Mouse (Mus musculus): ENCODE data around the gene Prmt7. TPM values are rescaled to one million over a fixed set of nuclear protein-coding genes. Genes with fewer than 3 reads are reported as not detected.

Prmt7 gene
- total RNA-seq, 1 experiment, result 55.8 TPM

DNA sequence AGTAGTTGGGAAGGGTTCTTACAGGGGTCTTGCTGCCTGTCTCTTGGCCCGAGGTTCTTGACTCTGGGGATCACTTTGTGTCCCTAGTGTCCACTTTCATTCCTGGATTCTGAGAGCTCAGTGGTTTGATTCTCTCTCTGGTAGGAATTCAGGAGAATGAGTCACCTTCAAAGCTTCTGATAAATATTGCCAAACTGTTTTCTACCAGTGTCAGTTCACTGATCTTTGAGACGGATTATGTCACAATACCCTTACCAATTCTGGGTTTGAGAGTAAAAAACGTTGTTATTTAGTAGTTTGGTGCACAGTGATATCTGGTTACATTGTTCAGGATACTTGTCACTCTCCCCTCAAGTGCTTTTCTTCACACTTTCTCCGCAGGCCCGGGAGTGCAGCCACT, 69.4 kb downstream of the Prmt7 start:
- no peaks in the 10 kb centered on the region for H3K36me3 ChIP-seq (ENCODE audit: control insufficient read depth, insufficient read depth, low read length, poor library complexity, severe bottlenecking)
- DNase-seq (ENCODE audit: low read depth, low spot score), result no peak
- no peak for TF ChIP-seq MAFK (IDR thresholded peaks at IDR 0.05; ENCODE audit: insufficient read depth, low read depth, low read length)
- no peak for TF ChIP-seq ZC3H11A (IDR thresholded peaks at IDR 0.05; ENCODE audit: borderline replicate concordance, low read depth, low read length)
- no peak for TF ChIP-seq CHD2 (IDR thresholded peaks at IDR 0.05; ENCODE audit: low read depth, low read length)
- TF ChIP-seq ZNF384 (IDR thresholded peaks at IDR 0.05; ENCODE audit: low read depth, low read length), result no peak
- TF ChIP-seq HCFC1 (IDR thresholded peaks at IDR 0.05; ENCODE audit: borderline replicate concordance, insufficient read depth, low read length), result no peak
- peaks cover 2 to 10% of the 10 kb centered on the region in 2 experiments; a peak in 2 of 4 replicates for H3K4me1 ChIP-seq (ENCODE audit: control insufficient read depth in 2 of 2, insufficient read depth in 2 of 2, low read length in 2 of 2, poor library complexity in 1 of 2)
- H3K9me3 ChIP-seq (ENCODE audit: control insufficient read depth, insufficient read depth, low read depth, low read length), result no peaks in the 10 kb centered on the region
- no peak overlapping the region for H3K27ac ChIP-seq (ENCODE audit: insufficient read depth, low read depth, low read length, poor library complexity, severe bottlenecking)
- no peak overlapping the region for H3K4me3 ChIP-seq (ENCODE audit: insufficient read depth in 1 of 2, low read depth in 1 of 2, low read length in 2 of 2, poor library complexity in 1 of 2, severe bottlenecking in 1 of 2)
- no peak overlapping the region for H3K9ac ChIP-seq (ENCODE audit: insufficient read depth, low read depth, low read length, poor library complexity, severe bottlenecking)
- in situ Hi-C loops (cut with MboI; ENCODE audit: low sequenced_read_pairs in 2 of 2, unreplicated experiment in 2 of 2), result no loop called here

DNA sequence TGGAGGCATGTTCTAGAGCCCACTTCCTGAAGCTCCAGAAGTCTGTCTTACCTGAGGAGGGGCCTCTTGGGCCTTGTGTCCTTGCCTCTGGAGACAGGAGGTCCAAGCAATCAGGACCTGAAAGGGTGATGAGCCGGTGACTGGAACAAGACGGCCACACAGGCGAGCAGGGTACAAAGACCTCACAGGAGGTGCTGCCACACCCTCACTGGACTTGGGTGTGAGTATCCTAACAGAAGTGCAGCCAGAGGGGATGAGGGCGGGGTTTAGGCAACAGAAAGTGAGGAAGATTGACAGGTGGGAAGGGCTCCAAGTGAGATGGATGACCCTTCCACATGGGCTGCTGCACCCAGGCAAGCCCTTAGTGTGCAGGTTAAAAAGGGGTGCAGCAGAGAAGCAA, 70.1 kb downstream of the Prmt7 start:
- H3K4me1 ChIP-seq (ENCODE audit: control insufficient read depth in 2 of 2, insufficient read depth in 2 of 2, low read length in 2 of 2, poor library complexity in 1 of 2), result peaks cover 2 to 10% of the 10 kb centered on the region in 2 experiments; a peak in 2 of 4 replicates
- H3K36me3 ChIP-seq (ENCODE audit: control insufficient read depth, insufficient read depth, low read length, poor library complexity, severe bottlenecking), result no peaks in the 10 kb centered on the region
- H3K9me3 ChIP-seq (ENCODE audit: control insufficient read depth, insufficient read depth, low read depth, low read length), result no peaks in the 10 kb centered on the region
- DNase-seq (ENCODE audit: low read depth, low spot score), result no peak
- H3K4me3 ChIP-seq (ENCODE audit: insufficient read depth in 1 of 2, low read depth in 1 of 2, low read length in 2 of 2, poor library complexity in 1 of 2, severe bottlenecking in 1 of 2), result no peak overlapping the region
- in situ Hi-C loops (cut with MboI; ENCODE audit: low sequenced_read_pairs in 2 of 2, unreplicated experiment in 2 of 2), result no loop called here
- TF ChIP-seq ZC3H11A (IDR thresholded peaks at IDR 0.05; ENCODE audit: borderline replicate concordance, low read depth, low read length) (no peak), HCFC1 (IDR thresholded peaks at IDR 0.05; ENCODE audit: borderline replicate concordance, insufficient read depth, low read length) (no peak), MAFK (IDR thresholded peaks at IDR 0.05; ENCODE audit: insufficient read depth, low read depth, low read length) (no peak), CHD2 (IDR thresholded peaks at IDR 0.05; ENCODE audit: low read depth, low read length) (no peak), ZNF384 (IDR thresholded peaks at IDR 0.05; ENCODE audit: low read depth, low read length) (no peak)
- H3K9ac ChIP-seq (ENCODE audit: insufficient read depth, low read depth, low read length, poor library complexity, severe bottlenecking), result no peak overlapping the region
- no peak overlapping the region for H3K27ac ChIP-seq (ENCODE audit: insufficient read depth, low read depth, low read length, poor library complexity, severe bottlenecking)

DNA sequence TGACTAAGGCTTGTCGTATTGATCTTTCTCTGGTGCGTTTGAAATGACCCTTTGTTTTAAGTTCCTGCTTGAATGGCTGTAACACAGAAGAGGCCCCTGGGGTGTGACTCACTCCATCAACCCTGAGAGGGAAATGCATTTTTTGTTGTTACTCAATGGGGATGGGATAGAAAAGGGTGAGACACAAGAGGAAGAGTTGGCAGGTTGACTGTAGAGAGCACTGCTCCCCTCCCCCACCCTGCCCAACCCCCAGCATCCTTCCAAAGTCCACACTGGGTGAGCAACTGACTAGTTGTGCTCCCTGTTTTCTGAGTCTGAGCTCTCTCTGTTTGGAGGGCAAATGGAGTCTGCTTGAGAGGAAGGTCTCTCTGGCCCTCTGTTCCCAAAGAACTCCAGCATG, 76.7 kb downstream of the Prmt7 start:
- no peak overlapping the region for H3K9ac ChIP-seq (ENCODE audit: insufficient read depth, low read depth, low read length, poor library complexity, severe bottlenecking)
- H3K4me3 ChIP-seq (ENCODE audit: insufficient read depth in 1 of 2, low read depth in 1 of 2, low read length in 2 of 2, poor library complexity in 1 of 2, severe bottlenecking in 1 of 2), result no peak overlapping the region
- no peak for DNase-seq (ENCODE audit: low read depth, low spot score)
- H3K9me3 ChIP-seq (ENCODE audit: control insufficient read depth, insufficient read depth, low read depth, low read length), result no peaks in the 10 kb centered on the region
- H3K4me1 ChIP-seq (ENCODE audit: control insufficient read depth in 2 of 2, insufficient read depth in 2 of 2, low read length in 2 of 2, poor library complexity in 1 of 2), result peaks cover 2 to 14% of the 10 kb centered on the region in 2 experiments; a peak in 3 of 4 replicates
- H3K27ac ChIP-seq (ENCODE audit: insufficient read depth, low read depth, low read length, poor library complexity, severe bottlenecking), result no peak overlapping the region
- H3K36me3 ChIP-seq (ENCODE audit: control insufficient read depth, insufficient read depth, low read length, poor library complexity, severe bottlenecking), result no peaks in the 10 kb centered on the region
- in situ Hi-C loops (cut with MboI; ENCODE audit: low sequenced_read_pairs in 2 of 2, unreplicated experiment in 2 of 2), result no loop called here
- TF ChIP-seq ZNF384 (IDR thresholded peaks at IDR 0.05; ENCODE audit: low read depth, low read length), result no peak
- no peak for TF ChIP-seq MAFK (IDR thresholded peaks at IDR 0.05; ENCODE audit: insufficient read depth, low read depth, low read length)
- no peak for TF ChIP-seq ZC3H11A (IDR thresholded peaks at IDR 0.05; ENCODE audit: borderline replicate concordance, low read depth, low read length)
- no peak for TF ChIP-seq CHD2 (IDR thresholded peaks at IDR 0.05; ENCODE audit: low read depth, low read length)
- no peak for TF ChIP-seq HCFC1 (IDR thresholded peaks at IDR 0.05; ENCODE audit: borderline replicate concordance, insufficient read depth, low read length)

DNA sequence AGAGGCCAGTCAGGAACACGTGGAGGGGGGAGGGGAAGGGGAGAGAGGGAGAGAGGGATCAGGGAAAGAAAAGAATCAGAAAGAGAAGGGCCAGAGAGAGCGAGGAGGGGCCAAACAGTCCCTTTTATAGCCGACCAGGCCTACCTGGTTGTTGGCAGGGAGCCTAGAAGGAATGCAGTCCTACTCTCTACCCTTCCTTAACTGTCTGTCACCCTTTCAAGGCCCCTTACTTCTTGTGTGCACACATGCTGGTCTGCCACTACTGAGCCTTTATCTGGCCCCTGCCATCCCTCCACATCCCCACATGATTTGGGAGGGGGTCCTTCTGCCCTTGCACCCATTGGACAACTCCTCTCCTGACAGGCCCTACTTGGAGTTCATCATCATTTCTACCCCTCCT, 78.0 kb downstream of the Prmt7 start:
- no peak for DNase-seq (ENCODE audit: low read depth, low spot score)
- no peak overlapping the region for H3K27ac ChIP-seq (ENCODE audit: insufficient read depth, low read depth, low read length, poor library complexity, severe bottlenecking)
- H3K4me3 ChIP-seq (ENCODE audit: insufficient read depth in 1 of 2, low read depth in 1 of 2, low read length in 2 of 2, poor library complexity in 1 of 2, severe bottlenecking in 1 of 2), result no peak overlapping the region
- no peaks in the 10 kb centered on the region for H3K36me3 ChIP-seq (ENCODE audit: control insufficient read depth, insufficient read depth, low read length, poor library complexity, severe bottlenecking)
- no peak overlapping the region for H3K9ac ChIP-seq (ENCODE audit: insufficient read depth, low read depth, low read length, poor library complexity, severe bottlenecking)
- H3K4me1 ChIP-seq (ENCODE audit: control insufficient read depth in 2 of 2, insufficient read depth in 2 of 2, low read length in 2 of 2, poor library complexity in 1 of 2), result peaks cover 2 to 14% of the 10 kb centered on the region in 2 experiments; a peak in 3 of 4 replicates
- no peaks in the 10 kb centered on the region for H3K9me3 ChIP-seq (ENCODE audit: control insufficient read depth, insufficient read depth, low read depth, low read length)
- in situ Hi-C loops (cut with MboI; ENCODE audit: low sequenced_read_pairs in 2 of 2, unreplicated experiment in 2 of 2), result no loop called here
- TF ChIP-seq ZC3H11A (IDR thresholded peaks at IDR 0.05; ENCODE audit: borderline replicate concordance, low read depth, low read length) (no peak), ZNF384 (IDR thresholded peaks at IDR 0.05; ENCODE audit: low read depth, low read length) (no peak), MAFK (IDR thresholded peaks at IDR 0.05; ENCODE audit: insufficient read depth, low read depth, low read length) (no peak), CHD2 (IDR thresholded peaks at IDR 0.05; ENCODE audit: low read depth, low read length) (no peak), HCFC1 (IDR thresholded peaks at IDR 0.05; ENCODE audit: borderline replicate concordance, insufficient read depth, low read length) (no peak)

DNA sequence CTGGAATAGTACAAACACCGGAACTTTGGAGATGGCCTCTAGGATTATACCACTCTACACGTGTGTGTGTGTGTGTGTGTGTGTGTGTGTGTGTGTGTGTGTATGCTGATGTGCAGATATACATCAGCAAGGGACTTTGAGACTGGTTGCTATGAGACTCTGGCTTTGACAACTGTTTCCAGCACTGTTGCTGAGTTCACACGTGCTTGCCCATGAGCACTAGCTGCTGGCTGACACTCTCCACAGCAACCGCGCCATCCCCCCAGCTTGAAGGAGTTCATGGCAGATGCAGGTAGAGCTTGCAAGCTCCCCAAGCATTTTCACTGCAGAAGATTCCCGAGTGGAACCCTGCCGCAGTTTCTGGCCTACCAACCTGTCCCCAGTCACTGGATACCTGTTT, 78.7 kb downstream of the Prmt7 start:
- TF ChIP-seq MAFK (IDR thresholded peaks at IDR 0.05; ENCODE audit: insufficient read depth, low read depth, low read length) (no peak), ZC3H11A (IDR thresholded peaks at IDR 0.05; ENCODE audit: borderline replicate concordance, low read depth, low read length) (no peak), ZNF384 (IDR thresholded peaks at IDR 0.05; ENCODE audit: low read depth, low read length) (no peak), HCFC1 (IDR thresholded peaks at IDR 0.05; ENCODE audit: borderline replicate concordance, insufficient read depth, low read length) (no peak), CHD2 (IDR thresholded peaks at IDR 0.05; ENCODE audit: low read depth, low read length) (no peak)
- no peak for DNase-seq (ENCODE audit: low read depth, low spot score)
- H3K9ac ChIP-seq (ENCODE audit: insufficient read depth, low read depth, low read length, poor library complexity, severe bottlenecking), result no peak overlapping the region
- H3K4me3 ChIP-seq (ENCODE audit: insufficient read depth in 1 of 2, low read depth in 1 of 2, low read length in 2 of 2, poor library complexity in 1 of 2, severe bottlenecking in 1 of 2), result no peak overlapping the region
- H3K27ac ChIP-seq (ENCODE audit: insufficient read depth, low read depth, low read length, poor library complexity, severe bottlenecking), result no peak overlapping the region
- H3K4me1 ChIP-seq (ENCODE audit: control insufficient read depth in 2 of 2, insufficient read depth in 2 of 2, low read length in 2 of 2, poor library complexity in 1 of 2), result peaks cover 2 to 14% of the 10 kb centered on the region in 2 experiments; a peak in 3 of 4 replicates
- H3K9me3 ChIP-seq (ENCODE audit: control insufficient read depth, insufficient read depth, low read depth, low read length), result no peaks in the 10 kb centered on the region
- H3K36me3 ChIP-seq (ENCODE audit: control insufficient read depth, insufficient read depth, low read length, poor library complexity, severe bottlenecking), result no peaks in the 10 kb centered on the region
- in situ Hi-C loops (cut with MboI; ENCODE audit: low sequenced_read_pairs in 2 of 2, unreplicated experiment in 2 of 2), result no loop called here

Data from ES-E14 (cell line).